Mouse (Mus musculus): ENCODE measurements around the gene Spint2. TPM values are rescaled to one million over a fixed set of nuclear protein-coding genes. Genes with fewer than 3 reads are reported as not detected.
A peak's percentile ranks its signal among the peaks of the same experiment; 100 is the strongest.

Spint2 gene
- polyA plus RNA-seq, 1 experiment from 2014 or later: 23.8 TPM

GRCm38 (mm10) chr7:29302641-29303040 is 20.9 kb upstream of the Spint2 start:
- Histone ChIP-seq H3K36me3 (no peaks in the 10 kb centered on the region), H3K9ac (replicated peaks) (no peak overlapping the region), H3K27me3 (no peaks in the 10 kb centered on the region), H3K4me3 (no peak overlapping the region), H3K4me1 (peaks cover 33% of the 10 kb centered on the region), H3K4me2 (replicated peaks) (no peak overlapping the region), H3K27ac (replicated peaks) (no peak overlapping the region), H3K9me3 (no peaks in the 10 kb centered on the region)
- no peak for ATAC-seq (ENCODE audit: low FRiP score, low read depth)
- 63% methylated on average over 7 of the region's 7 CpGs for WGBS

GRCm38 (mm10) chr7:29301127-29301566 is 19.4 kb upstream of the Spint2 start:
- no peak overlapping the region for H3K9ac ChIP-seq (replicated peaks)
- H3K36me3 ChIP-seq: no peaks in the 10 kb centered on the region
- peaks cover 18% of the 10 kb centered on the region for H3K4me1 ChIP-seq
- H3K27ac ChIP-seq (replicated peaks): peak overlapping the region; percentile 39; the same call in 1 of the 2 replicates
- H3K4me3 ChIP-seq: 0 out of 2 replicates have a peak overlapping the region, but pooled peaks have one; percentile 16
- H3K9me3 ChIP-seq: no peaks in the 10 kb centered on the region
- WGBS: 1% methylated on average over 7 of the region's 7 CpGs
- peak overlapping the region; percentile 29 for H3K4me2 ChIP-seq (replicated peaks)
- no peaks in the 10 kb centered on the region for H3K27me3 ChIP-seq
- ATAC-seq (ENCODE audit: low FRiP score, low read depth): no peak

- no peak overlapping the region for H3K4me3 ChIP-seq
- ATAC-seq (ENCODE audit: low FRiP score, low read depth): no peak
These were observed 15.3 kb upstream of the Spint2 start for GRCm38 (mm10) chr7:29296998-29297397.

GRCm38 (mm10) chr7:29295861-29296647 is 14.3 kb upstream of the Spint2 start:
- no peak overlapping the region for H3K4me3 ChIP-seq
- 85% methylated on average over 24 of the region's 24 CpGs for WGBS
- peaks cover 32% of the 10 kb centered on the region for H3K4me1 ChIP-seq

More at GRCm38 (mm10) chr7:29296998-29297397, 15.3 kb upstream of the Spint2 start:
- Histone ChIP-seq H3K9me3 (no peaks in the 10 kb centered on the region), H3K27ac (replicated peaks) (no peak overlapping the region), H3K9ac (replicated peaks) (no peak overlapping the region), H3K4me2 (replicated peaks) (no peak overlapping the region), H3K27me3 (no peaks in the 10 kb centered on the region), H3K36me3 (no peaks in the 10 kb centered on the region), H3K4me1 (peaks cover 22% of the 10 kb centered on the region)
- 15% methylated on average over 10 of the region's 10 CpGs for WGBS

GRCm38 (mm10) chr7:29294111-29294761 is 12.5 kb upstream of the Spint2 start:
- H3K27ac ChIP-seq (replicated peaks): 0 out of 2 replicates have a peak overlapping the region, but pooled peaks have one; percentile 80
- 70% methylated on average over 13 of the region's 13 CpGs for WGBS
- H3K4me3 ChIP-seq: no peak overlapping the region
- no peak overlapping the region for H3K9ac ChIP-seq (replicated peaks)
- H3K36me3 ChIP-seq: no peaks in the 10 kb centered on the region
- no peak overlapping the region for H3K4me2 ChIP-seq (replicated peaks)
- H3K9me3 ChIP-seq: no peaks in the 10 kb centered on the region
- peaks cover 45% of the 10 kb centered on the region for H3K4me1 ChIP-seq
- ATAC-seq (ENCODE audit: low FRiP score, low read depth): no peak
- peaks cover 20% of the 10 kb centered on the region for H3K27me3 ChIP-seq

More at GRCm38 (mm10) chr7:29295861-29296647, 14.3 kb upstream of the Spint2 start:
- no peaks in the 10 kb centered on the region for H3K36me3 ChIP-seq
- H3K27me3 ChIP-seq: 0 out of 2 replicates have a peak, but pooled peaks cover 2% of the 10 kb centered on the region
- no peak overlapping the region for H3K27ac ChIP-seq (replicated peaks)
- H3K4me2 ChIP-seq (replicated peaks): no peak overlapping the region
- no peaks in the 10 kb centered on the region for H3K9me3 ChIP-seq
- no peak for ATAC-seq (ENCODE audit: low FRiP score, low read depth)
- no peak overlapping the region for H3K9ac ChIP-seq (replicated peaks)

- Histone ChIP-seq H3K4me3 (no peak overlapping the region), H3K4me1 (peaks cover 49% of the 10 kb centered on the region), H3K4me2 (replicated peaks) (no peak overlapping the region), H3K9ac (replicated peaks) (peak overlapping the region; percentile 28; the same call in 1 of the 2 replicates), H3K9me3 (no peaks in the 10 kb centered on the region), H3K27me3 (peaks cover 24% of the 10 kb centered on the region), H3K27ac (replicated peaks) (peak overlapping the region; percentile 80), H3K36me3 (no peaks in the 10 kb centered on the region)
- ATAC-seq (ENCODE audit: low FRiP score, low read depth): no peak
- 24% methylated on average over 19 of the region's 19 CpGs for WGBS
These were observed 11.7 kb upstream of the Spint2 start for GRCm38 (mm10) chr7:29293131-29294065.

GRCm38 (mm10) chr7:29292458-29293098 is 10.9 kb upstream of the Spint2 start:
- peaks cover 49% of the 10 kb centered on the region for H3K4me1 ChIP-seq
- no peaks in the 10 kb centered on the region for H3K9me3 ChIP-seq
- 26% methylated on average over 8 of the region's 8 CpGs for WGBS
- peaks cover 29% of the 10 kb centered on the region for H3K27me3 ChIP-seq
- H3K9ac ChIP-seq (replicated peaks): 0 out of 2 replicates have a peak overlapping the region, but pooled peaks have one; percentile 28
- peak overlapping the region; percentile 80 for H3K27ac ChIP-seq (replicated peaks)
- no peak overlapping the region for H3K4me3 ChIP-seq
- no peak; the same call in 1 of the 2 replicates for ATAC-seq (ENCODE audit: low FRiP score, low read depth)
- H3K36me3 ChIP-seq: no peaks in the 10 kb centered on the region
- H3K4me2 ChIP-seq (replicated peaks): peak overlapping the region; percentile 27

- peaks cover 49% of the 10 kb centered on the region for H3K4me1 ChIP-seq
- H3K36me3 ChIP-seq: no peaks in the 10 kb centered on the region
- no peak overlapping the region for H3K4me3 ChIP-seq
- peak; percentile 65 for ATAC-seq (ENCODE audit: low FRiP score, low read depth)
- H3K9me3 ChIP-seq: no peaks in the 10 kb centered on the region
- H3K9ac ChIP-seq (replicated peaks): peak overlapping the region; percentile 31; the same call in 1 of the 2 replicates
- H3K4me2 ChIP-seq (replicated peaks): peak overlapping the region; percentile 27
- peak overlapping the region; percentile 80 for H3K27ac ChIP-seq (replicated peaks)
- WGBS: 17% methylated on average over 6 of the region's 7 CpGs
- H3K27me3 ChIP-seq: peaks cover 36% of the 10 kb centered on the region
These were observed 10.1 kb upstream of the Spint2 start for GRCm38 (mm10) chr7:29291616-29292457.

GRCm38 (mm10) chr7:29290691-29291485 is 9.2 kb upstream of the Spint2 start:
- Histone ChIP-seq H3K27me3 (peaks cover 41% of the 10 kb centered on the region), H3K9me3 (no peaks in the 10 kb centered on the region), H3K36me3 (no peaks in the 10 kb centered on the region), H3K9ac (replicated peaks) (peak overlapping the region; percentile 31; the same call in 1 of the 2 replicates), H3K4me1 (peaks cover 49% of the 10 kb centered on the region), H3K4me3 (no peak overlapping the region), H3K4me2 (replicated peaks) (peak overlapping the region; percentile 85), H3K27ac (replicated peaks) (peak overlapping the region; percentile 80)
- no peak for ATAC-seq (ENCODE audit: low FRiP score, low read depth)
- 37% methylated on average over 11 of the region's 11 CpGs for WGBS

GRCm38 (mm10) chr7:29289856-29290255 is 8.1 kb upstream of the Spint2 start:
- H3K9ac ChIP-seq (replicated peaks): peak overlapping the region; percentile 61; the same call in 1 of the 2 replicates

More at GRCm38 (mm10) chr7:29289856-29290255, 8.1 kb upstream of the Spint2 start:
- Histone ChIP-seq H3K27ac (replicated peaks) (0 out of 2 replicates have a peak overlapping the region, but pooled peaks have one; percentile 25), H3K36me3 (no peaks in the 10 kb centered on the region), H3K4me1 (peaks cover 49% of the 10 kb centered on the region), H3K4me3 (peak overlapping the region; percentile 53), H3K9me3 (no peaks in the 10 kb centered on the region), H3K4me2 (replicated peaks) (peak overlapping the region; percentile 85), H3K27me3 (peaks cover 43% of the 10 kb centered on the region)
- WGBS: 84% methylated on average over 6 of the region's 6 CpGs
- ATAC-seq (ENCODE audit: low FRiP score, low read depth): no peak
